Comparison of ENCODE assay signal across 9 mouse cellular contexts in genomic region chr6:86921880-86922279, GRCm38 (mm10).
A peak's percentile ranks its signal among the peaks of the same experiment; 100 is the strongest.
DNase-seq lines count a peak whose midpoint lies in the region; ATAC-seq and TF ChIP-seq lines count a peak whose summit lies in the region.
"Had no signal": no experiment of that assay in that cellular context is flagged by ENCODE, and none has a peak within 500 bp of the region (broad histone marks: within the 10 kb centered on the region; RNA-seq: fewer than 3 reads in every experiment).

No protein-coding gene starts in this region.

- H3K4me2 ChIP-seq in midbrain, embryonic 13.5 days (replicated peaks), result no peak overlapping the region

- no peak for ATAC-seq in midbrain, embryonic 13.5 days
- ATAC-seq in erythroblast, adult 5-6 weeks (replicated peaks; ENCODE audit: low FRiP score, poor library complexity, severe bottlenecking), result peak; percentile 81

- intact Hi-C loops in heart, postnatal 25 days (cut with DNase I), result loop anchor here (1.0 to 5.0 kb wide), 2 partner anchors 109 to 175 kb away; no protein-coding TSS in a partner anchor

- H3K9ac ChIP-seq in midbrain, embryonic 13.5 days (replicated peaks), result no peak overlapping the region

- no peaks in the 10 kb centered on the region for H3K27me3 ChIP-seq in midbrain, embryonic 10.5 days (ENCODE audit: low read depth, poor library complexity, severe bottlenecking)
- no peaks in the 10 kb centered on the region for H3K27me3 ChIP-seq in midbrain, embryonic 13.5 days

- no peaks in the 10 kb centered on the region for H3K9me3 ChIP-seq in midbrain, embryonic 10.5 days (replicated peaks)
- H3K9me3 ChIP-seq in midbrain, embryonic 13.5 days, result no peaks in the 10 kb centered on the region

- no peak overlapping the region for H3K4me3 ChIP-seq in midbrain, embryonic 10.5 days
- H3K4me3 ChIP-seq in midbrain, embryonic 13.5 days (replicated peaks), result no peak overlapping the region
- no peak overlapping the region for H3K4me3 ChIP-seq in layer of hippocampus, adult 2 months
- H3K4me3 ChIP-seq: myocyte had no signal

- peak; percentile 40 for DNase-seq in midbrain, embryonic 10.5 days (ENCODE audit: low spot score)
- peak; percentile 93 for DNase-seq in brain, adult 2 months (ENCODE audit: low read depth, low spot score)
- peak; percentile 42 for DNase-seq in heart, postnatal 25 days (ENCODE audit: low spot score)
- peak; percentile 61 to 74 for DNase-seq in layer of hippocampus, adult 2 months (ENCODE audit: low spot score in 2 of 2)
- DNase-seq in lung, postnatal 25 days (ENCODE audit: low spot score), result peak; percentile 76
- DNase-seq in spleen, postnatal 36 days (ENCODE audit: low spot score in 2 of 2), result peak; percentile 45 to 59

- H3K27ac ChIP-seq in midbrain, embryonic 10.5 days (replicated peaks), result no peak overlapping the region
- H3K27ac ChIP-seq in midbrain, embryonic 13.5 days, result no peak overlapping the region
- peak overlapping the region; percentile 37; the same call in 1 of the 2 replicates for H3K27ac ChIP-seq in layer of hippocampus, adult 2 months

- H3K36me3 ChIP-seq in midbrain, embryonic 10.5 days, result peaks cover 14% of the 10 kb centered on the region
- H3K36me3 ChIP-seq in midbrain, embryonic 13.5 days, result peaks cover 10% of the 10 kb centered on the region

- no peaks in the 10 kb centered on the region for H3K4me1 ChIP-seq in midbrain, embryonic 10.5 days
- no peaks in the 10 kb centered on the region for H3K4me1 ChIP-seq in midbrain, embryonic 13.5 days (replicated peaks)

- 21% methylated on average over 4 of the region's 4 CpGs for WGBS in midbrain, embryonic 10.5 days
- 20% methylated on average over 4 of the region's 4 CpGs for WGBS in midbrain, embryonic 13.5 days

- peak; percentile 90 for TF ChIP-seq CTCF in layer of hippocampus, adult 2 months (conservative IDR thresholded peaks at IDR 0.05)

Comparison
In these comparisons a context has a peak if more than half of its experiments do, and no peak if none do; other contexts are left out.
1. DNase-seq: peak in every context shown above with its lines; median percentile 93 in brain, adult 2 months; 76 in lung, postnatal 25 days; 68 in layer of hippocampus, adult 2 months; 52 in spleen, postnatal 36 days; 42 in heart, postnatal 25 days; 40 in midbrain, embryonic 10.5 days.